Mouse (Mus musculus) testis, postnatal 14 days (tissue): ENCODE data around the gene Ncf4.

Source experiments
- DNase-seq: peaks from one replicate; pipeline ENCODE4 v3.0.0; 2021; ENCODE audit warnings: low spot score

Gene Ncf4

DNA sequence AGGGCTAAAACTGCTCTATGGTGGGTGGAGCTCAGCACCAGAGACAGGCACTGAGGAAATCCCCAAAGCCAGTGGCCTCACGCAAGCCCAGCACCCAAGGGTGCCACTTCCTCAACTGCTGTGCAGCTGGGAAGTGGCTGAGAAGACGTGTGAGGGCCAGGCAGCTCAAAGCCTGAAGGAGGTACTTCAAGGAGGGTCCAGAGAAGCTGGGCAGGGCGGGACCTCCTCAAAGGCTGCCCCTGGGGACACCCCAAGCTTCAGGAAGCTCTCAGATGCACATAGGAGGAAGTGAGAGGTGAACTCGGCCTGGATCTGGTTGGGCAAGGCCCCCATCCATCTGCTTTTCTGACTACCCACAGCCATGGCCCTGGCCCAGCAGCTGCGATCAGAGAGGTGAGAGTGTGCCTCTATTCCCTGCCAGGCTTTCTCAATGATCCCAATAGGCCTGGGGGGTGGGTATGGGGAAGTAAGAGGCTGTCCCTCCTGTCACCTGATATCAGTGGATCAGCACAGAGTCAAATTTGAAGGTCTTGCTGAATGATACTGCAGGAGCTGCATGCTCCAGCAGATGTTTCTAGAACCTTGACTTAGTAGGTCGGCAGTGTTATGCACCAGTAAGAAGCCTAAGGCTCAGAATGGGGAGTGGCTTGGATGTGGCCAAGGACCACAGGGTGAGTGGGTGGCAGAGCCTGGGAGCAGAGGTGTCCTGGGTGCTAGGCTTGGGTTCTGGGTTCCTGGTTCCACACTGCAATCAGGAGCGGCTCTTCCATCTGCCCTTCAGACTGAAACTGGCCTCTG, at the start of gene Ncf4:
Gene Ncf4, plus strand, starts transcription at position 107 of the 798 bp plus-strand sequence.
- DNase-seq, result no peak

DNA sequence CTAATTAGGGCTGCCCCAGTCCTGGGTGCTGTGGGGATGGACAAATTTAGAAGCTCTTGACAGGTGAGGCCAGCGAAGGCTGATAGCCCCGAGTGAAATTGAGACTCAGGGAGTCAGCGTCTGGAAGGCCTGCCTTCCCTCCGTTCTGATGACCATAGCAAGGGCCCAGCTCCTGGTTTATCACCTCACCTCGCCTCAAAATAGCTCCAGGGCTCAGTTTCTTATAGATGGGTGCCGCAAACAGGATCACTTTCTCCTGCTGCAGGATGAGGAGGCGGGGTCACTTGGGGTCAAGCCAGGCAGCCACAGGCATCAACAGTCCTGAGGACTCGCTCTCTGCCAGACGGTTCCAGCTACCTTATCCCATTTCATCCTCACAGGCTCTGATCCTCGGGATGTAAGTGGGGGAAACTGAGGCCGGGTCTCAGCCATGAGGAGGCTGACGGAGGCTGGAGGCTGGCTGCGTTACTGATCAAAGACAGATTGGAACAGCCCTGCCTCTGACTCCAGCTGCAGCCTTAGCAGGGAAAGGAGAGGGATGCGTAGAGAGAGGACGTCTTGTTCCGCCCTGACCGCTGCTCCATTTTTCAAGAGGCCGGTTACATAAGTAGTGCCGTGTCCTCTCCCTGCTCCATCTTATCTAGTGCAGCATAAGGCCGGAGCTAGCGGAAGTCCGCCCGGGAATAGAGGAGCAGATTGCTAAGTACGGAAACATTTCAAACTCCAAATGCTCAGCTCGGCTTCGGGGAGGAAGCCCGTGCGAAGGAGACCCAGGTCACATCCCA, 49.3 kb upstream of the Ncf4 start:
- DNase-seq, result no peak

DNA sequence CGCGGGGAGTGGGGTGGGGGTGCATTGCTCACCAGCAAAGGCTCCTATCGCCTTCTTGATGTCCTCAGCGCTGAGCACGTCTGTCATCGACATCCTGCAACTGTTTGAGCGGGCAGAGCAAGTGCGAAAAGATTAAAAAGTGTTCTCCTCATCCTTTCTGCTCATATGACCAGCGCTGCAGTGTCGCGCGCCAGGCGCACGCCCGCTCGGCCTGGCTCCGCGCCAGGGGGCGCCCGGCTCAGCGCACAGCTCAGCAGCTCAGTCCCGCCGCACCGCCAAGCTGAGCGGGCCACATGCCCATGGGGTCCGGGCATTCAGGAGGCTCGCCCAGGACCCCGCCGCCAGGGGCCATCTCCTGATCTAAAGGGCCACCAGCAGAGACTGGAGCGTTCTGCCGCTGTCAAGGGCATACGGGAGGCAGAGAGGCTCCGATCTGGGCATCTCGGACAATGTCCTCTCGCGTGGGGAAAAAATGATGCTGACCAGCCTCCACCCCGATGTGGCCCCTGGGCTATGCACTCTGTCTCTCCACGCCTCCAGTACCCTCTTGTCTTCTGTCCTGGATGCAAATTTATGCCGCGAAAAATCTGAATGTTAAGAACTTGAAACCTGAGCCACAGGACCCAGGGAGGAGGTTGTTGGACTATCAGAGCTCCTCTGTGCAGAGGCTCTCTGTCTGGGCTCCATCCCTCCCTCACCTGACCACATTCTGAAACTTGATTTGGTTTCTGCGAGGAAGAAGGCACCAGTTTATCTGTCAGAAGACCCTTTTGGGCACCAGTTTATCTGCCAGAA, 40.4 kb upstream of the Ncf4 start:
- peak; percentile 22 for DNase-seq

DNA sequence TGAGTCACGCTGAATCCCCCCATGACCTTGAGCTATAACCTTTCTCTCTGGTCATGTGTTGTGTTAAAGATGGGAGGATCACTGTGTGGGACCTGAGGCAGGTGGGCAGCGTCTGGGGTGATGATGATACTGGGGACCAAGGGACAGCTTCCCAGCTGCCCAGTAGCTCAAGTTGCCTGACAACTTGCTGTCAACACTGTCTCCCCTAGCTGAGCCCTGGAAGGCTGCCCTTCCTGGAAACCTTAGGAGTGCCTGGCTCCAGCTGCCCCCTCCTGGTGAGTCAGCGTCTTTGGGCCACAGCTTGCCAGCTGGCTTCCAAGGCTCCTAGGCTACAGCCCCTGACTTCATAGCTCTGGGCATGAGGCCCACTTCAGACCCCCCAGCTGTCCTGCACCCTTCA, 39.4 kb upstream of the Ncf4 start:
- DNase-seq, result no peak

DNA sequence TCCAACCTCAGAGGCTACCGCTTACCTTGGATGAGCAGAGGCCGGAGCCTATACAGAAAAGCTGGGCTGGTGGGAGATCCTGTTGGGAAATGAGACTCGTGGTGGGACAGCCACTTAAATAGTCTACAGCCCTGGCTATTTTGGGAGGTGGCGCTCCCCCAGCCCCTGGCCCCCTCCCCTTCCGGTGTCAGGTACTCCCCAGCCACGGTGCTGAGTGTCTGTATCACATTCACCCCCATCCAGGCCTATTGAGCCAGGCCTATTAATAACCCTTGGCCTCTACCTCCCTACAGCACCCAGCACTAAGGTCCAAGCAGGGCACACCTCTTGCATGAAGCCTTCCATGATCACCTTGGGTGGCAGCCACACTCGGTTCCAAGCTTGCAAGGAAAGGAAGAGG, 38.3 kb upstream of the Ncf4 start, which contains the start of gene Pvalb:
Gene Pvalb, minus strand, starts transcription at position 89 of the 400 bp plus-strand sequence.
- no peak for DNase-seq

DNA sequence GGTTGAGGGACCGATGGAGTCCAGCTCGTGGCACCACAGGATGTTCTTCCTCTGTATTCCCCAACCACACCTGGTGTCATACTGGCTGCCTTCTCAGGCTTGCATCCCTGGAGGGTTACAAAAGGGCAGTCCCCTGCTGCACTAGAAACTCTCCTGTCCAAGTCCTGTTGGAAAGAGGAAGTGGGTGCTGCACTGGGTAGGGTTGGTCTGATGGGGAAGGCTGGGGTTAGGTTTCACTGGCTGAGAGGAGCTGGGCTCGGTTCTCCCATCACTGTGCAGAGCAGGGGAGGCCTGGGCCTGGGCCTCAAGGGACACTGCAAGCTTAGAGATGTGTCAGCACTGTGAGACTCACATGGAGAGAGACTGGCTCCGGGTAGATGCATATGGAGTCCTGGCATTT, 34.4 kb upstream of the Ncf4 start:
- DNase-seq, result no peak

DNA sequence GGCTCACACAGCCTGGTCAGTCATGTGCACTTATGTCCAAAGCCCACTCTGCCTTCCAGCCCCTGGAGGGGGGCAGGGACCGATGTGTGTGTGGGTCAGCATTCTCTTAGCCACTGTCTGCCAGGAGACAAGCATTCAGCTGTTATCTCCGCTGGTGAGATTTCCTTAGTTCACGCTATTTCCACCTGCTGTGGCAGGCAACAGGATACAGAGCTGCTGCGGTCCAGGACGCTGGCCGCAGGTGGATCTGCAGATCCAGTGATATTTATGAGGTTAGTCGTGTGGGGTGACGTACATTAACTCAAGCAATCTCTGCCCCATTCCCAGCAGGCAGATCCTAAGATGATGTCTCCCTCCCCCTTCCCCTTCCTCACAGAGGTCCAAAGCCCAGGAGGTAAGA, 33.2 kb upstream of the Ncf4 start:
- DNase-seq, result no peak

DNA sequence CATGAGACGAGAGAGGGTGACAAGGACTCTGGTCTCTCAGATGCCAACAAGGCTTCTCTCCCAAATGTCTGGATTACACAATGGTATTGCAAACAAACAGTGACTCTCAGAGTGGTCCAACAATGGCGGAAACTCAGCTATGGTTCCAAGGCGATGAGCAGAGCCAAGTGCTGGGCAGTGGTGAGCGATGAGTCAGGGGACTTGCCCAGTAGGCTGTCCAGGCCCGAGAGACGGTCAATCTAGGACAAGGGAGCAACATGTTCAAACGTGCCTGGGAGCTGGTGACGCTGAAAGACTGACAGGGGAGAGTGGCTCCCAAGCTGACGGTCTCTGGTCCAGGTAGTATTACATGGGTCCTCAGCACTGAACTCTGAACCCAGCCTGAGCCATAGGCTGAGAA, 29.3 kb upstream of the Ncf4 start:
- DNase-seq, result no peak

DNA sequence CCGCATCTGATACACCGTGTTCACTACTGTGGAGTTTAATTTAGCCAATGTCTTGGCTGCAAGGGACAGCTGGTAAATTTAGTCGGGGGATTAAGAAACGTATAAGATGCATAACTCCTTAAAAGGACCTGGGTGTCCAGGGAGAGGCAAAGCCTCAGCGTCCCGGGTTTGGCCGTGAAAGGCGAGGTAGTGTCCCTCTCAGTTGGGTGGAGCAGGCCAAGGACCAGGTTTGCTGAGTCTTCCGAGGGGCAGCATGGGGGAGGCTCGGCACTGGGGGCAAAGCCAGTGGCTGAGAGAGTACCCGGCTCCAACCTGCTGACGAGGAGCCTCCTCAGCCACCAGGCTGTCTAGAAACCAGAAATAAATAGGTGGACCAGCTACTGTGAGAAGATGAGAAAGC, 16.8 kb upstream of the Ncf4 start:
- DNase-seq, result no peak

DNA sequence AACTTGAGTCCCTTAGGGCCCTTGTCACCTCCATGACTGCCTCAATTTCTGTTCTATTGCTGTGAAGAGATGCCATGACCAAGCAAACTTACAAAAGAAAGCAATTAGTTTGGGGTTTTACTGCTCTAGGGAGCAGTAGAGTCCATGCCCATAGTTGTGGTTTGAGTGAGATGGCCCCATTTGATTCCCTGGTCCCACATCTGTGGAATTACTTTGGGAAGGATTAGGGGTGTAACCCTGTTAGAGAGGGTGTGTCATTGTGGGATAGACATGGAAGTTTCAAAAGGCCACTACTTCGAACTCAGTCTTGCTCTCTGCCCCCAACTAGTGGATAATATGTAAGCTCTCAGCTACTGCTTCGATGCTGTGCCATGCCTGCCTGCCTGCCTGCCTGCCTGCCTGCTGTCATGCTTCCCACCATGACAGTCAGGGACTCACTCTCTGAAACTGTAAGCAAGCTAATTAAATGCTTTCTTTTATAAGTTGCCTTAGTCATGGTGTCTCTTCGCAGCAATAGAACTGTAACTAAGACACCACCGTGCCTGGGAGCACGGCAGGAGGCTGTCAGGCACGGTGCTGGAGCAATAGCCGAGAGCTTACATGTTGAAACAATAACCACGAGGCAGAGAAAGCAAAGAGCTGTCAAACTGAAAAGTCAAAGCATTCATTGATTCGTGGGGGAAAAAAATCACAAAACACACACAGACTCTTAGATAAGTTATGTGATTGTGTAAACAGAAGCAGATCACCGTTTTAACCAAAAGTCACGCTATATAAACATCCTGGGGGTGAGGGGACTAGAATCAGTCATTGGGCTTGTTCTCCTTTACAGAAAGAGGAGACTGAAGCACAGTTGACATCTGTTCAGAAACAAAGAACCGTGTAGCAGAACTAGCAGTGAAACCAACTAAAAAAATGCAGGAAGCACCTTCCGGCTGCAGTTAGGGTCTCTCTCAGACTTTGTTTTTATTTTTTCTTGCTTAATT, 13.0 kb upstream of the Ncf4 start:
- DNase-seq, result no peak

DNA sequence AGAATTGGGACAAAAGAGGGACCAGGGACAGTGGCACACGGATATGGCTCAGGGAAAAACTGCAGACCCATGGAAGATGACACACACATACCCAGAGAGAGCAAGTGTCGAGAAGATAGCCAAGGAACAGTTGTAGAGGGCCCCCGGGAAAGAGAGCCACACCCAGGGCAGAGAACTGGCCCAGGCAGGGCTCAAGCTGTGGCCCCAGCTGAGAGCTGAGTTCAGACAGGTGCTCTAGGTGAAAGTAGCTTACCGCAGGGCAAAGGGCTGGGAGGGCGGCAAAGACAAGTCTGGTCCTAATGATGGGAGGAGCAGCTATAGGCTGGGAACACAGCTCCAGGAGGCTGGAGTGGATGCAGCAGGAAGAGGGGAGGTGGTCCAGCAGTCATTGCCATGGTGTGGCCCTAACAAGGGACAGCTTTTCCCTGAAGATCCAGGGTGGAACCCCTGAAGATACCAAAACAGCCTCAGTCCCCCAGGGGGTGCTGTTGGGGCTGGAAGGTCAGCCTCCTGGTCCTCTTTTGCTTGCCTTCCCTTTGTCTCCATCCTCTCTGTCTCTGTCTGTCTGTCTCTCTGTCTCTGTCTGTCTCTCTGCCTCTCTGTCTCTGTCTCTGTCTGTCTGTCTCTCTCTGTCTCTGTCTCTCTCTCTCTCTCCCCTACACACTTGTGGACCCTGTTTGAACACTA, 9.6 kb upstream of the Ncf4 start:
- DNase-seq, result no peak

DNA sequence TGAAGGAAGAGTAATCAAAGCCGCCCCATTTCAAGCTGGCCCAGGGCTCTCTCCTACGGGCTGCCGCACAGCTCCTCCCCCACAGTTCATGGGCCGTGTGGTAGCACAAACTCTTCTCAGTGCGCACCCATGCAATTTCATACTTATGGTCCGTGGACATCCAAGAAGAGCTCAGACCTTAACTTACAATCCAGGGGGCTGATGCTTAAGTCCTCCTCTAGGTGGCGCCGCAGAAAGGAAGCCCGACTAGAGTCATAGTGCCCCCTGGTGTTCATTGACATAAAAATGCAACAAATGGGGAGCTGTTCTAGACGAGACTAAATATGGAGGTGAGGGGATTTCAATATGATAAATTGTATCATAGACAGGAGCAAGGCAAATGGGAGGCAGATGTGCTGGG, 5.1 kb upstream of the Ncf4 start:
- DNase-seq, result peak; percentile 57

DNA sequence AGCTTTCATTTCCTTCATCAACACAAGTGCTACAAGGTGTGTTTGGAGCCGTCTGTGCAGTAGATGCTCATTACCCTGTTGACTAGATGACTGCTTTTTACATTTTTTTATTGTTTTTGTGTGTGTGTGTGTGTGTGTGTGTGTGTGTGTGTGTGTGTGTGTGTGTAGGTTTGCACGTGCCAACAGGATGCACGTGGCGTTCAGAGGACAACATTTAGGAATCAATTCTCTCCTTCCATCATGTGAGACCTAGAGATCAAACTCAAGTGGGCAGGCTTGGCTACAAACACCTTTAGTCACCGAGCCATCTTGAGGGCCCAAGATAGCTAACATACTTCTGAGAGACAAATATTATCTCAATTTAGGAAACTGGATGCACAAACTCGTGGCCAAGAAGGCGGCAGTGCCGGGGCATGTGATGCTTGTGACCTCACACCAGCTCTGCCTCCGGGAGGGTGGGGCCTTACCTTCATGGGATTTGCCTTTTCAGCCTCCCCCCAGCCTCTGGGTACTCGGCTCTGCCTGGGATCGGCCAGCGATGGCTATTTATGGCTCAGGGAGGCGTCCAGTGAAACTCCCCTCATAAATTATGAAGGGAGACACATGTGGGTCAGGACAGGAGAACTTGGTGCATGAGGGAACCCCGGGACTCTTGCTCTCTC, 4.5 kb upstream of the Ncf4 start:
- no peak for DNase-seq

DNA sequence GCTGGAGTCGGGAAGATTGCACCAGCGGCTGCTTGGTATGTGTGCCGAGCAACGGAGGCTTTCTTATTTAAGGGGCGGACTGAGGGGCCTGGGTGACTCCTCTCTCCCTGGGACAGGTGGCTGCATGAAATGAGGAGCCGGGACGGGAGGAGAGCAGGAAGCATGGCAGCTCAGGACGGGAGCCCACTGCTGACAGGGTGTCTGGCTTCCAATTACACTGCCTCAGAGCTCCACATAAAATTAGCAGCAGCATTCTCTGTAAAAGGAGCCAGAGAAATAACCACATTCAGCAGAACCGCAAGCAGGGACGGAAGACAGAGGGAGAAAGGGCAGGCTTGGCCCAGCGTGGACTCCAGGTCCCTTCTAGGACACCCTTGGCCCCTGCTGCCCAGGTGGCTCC, 3.3 kb upstream of the Ncf4 start:
- no peak for DNase-seq

DNA sequence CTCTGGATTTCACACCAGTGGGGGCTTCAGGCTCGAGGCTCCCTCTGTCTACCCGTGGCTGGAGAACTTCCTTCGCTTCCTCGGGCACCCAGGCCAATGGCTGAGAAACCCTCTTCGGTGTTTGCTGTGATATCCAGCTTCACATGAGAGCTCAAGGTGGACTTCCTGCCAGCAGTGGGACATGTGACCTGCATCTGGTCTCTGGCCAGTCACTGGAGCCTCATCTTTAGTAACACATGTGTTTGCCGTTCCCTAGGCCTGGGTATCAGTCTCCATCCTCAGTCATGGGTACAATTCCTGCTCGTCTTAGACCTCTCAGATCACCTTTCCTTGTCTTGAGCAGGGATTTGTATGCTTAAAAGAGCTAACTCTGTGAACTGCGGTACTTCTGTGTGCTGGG, 1.5 kb upstream of the Ncf4 start:
- no peak for DNase-seq

DNA sequence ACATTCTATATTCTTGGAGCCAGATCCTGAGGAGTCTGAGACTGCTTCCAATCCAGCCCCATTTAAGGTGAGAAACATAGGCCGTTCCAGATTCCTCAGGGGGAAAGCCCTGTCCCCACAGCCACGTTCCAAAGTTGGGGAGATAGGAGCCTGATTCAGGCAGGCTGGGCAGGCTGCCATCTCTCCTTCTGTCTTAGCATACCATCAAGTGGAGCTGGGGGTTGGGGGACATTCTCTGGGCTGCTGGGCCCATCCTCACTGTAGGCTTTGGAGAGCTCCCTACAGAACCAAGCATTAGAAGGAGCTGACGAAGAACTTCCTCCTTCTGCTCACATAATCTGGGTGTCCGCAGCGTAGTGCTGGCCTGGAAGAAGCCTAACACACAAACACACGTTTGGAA, 827 bp upstream of the Ncf4 start:
- no peak for DNase-seq

DNA sequence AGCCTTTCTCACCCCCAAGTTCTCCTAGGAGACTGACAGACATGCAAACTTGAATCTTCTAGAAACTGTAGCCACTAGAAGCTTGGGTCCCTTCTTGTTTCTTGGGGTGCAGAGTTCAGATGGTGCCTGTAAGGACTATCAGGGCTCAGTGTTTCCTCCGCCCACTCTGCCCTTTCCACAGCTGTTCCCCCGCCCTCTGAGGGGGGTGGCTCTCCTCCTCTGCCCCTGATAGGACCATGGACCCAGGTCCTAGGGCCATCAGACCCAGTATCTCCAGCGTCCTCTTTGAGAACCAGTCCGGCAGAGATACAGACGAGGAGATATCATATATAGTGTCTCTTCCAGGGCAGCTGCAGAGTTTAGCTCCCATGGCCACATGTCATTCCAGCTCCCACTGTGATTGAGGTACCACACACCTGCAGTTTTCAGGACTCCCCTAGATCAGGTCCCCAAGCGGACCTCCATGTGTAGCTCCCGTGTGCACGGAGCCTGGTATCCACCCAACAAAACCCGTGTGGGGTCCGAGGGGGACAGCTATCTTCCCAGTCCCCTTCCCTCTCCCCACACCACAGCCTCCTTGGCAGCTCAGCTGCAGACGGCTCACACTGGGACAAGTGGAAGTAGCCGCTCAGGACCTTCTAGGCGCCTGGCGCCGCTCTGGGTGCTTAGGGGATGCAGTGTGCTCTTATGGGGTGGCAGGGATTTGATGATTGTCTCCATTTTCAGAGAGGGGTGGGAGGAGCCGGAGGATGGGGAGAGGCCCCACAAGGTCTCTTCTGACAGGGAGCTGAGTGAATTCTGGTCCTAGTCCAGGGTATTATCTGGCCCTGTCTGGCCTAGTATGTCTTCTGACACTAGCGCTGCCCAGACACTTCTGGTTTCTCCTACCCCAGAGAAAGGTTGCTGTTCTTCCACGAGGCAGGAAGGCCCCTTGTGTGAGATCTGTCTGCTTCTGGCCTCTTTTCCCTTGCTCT, 1.8 kb downstream of the Ncf4 start:
- DNase-seq, result no peak

DNA sequence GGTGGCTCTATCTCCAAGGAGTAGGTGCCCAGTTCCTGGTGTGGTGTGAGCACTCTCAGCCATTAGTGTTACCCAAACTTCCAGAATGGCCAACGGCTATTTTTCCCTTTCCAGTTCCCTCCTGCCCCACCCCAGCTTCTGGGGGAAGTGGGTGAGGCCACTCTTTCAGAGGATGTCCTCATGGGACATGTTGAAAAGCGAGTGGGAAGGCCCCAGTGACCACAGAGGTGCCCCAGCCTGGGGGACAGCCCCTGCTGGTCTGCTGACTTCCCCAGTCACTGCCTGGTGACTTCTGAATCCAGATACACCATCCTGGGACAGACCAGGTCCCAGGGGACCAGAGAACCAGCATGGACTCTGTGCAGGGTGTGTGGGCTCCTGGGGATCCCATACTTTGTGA, 3.1 kb downstream of the Ncf4 start:
- DNase-seq, result no peak

DNA sequence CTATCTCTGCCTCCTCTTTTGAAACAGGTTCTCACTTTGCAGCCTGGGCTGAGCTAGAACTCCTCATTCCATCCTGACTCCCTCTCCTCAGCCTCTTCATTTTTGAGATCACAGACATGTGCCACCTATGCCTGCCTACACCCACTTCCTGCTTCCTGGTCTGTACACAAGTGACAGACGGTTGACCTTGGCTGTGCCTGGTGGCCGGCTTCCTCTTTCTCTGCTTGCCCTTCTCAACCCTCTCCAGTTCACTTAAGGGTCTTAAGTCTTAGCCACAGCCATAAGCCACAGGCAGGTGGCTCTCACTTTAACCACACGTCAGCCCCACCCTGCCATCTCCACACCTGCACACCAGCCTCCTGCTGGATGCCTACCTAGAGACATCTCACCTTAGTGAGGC, 3.8 kb downstream of the Ncf4 start:
- DNase-seq, result no peak
